Comparison of ENCODE assay signal across 9 mouse cellular contexts in genomic region chr5:37821111-37821601, GRCm38 (mm10). TPM values are rescaled to one million over a fixed set of nuclear protein-coding genes. Genes with fewer than 3 reads are reported as not detected.
DNase-seq lines count a peak whose midpoint lies in the region; ATAC-seq and TF ChIP-seq lines count a peak whose summit lies in the region.
"Had no signal": no experiment of that assay in that cellular context is flagged by ENCODE, and none has a peak within 500 bp of the region (broad histone marks: within the 10 kb centered on the region; RNA-seq: fewer than 3 reads in every experiment).

No protein-coding gene starts in this region.

- peak overlapping the region; percentile 98 for H3K4me2 ChIP-seq in heart, embryonic 11.5 days
- peak overlapping the region; percentile 79 for H3K4me2 ChIP-seq in midbrain, embryonic 12.5 days (replicated peaks)

- H3K27me3 ChIP-seq in heart, embryonic 11.5 days (ENCODE audit: control insufficient read depth, insufficient read depth, low read length) = peaks cover 92% of the 10 kb centered on the region
- H3K27me3 ChIP-seq in midbrain, embryonic 12.5 days = peaks cover 98% of the 10 kb centered on the region

- TF ChIP-seq CTCF in brain, embryonic 14.5 days (IDR thresholded peaks at IDR 0.05; ENCODE audit: borderline replicate concordance, extremely low read depth, insufficient read depth, insufficient read length) = no peak

- no peak for ATAC-seq in heart, embryonic 11.5 days (replicated peaks; ENCODE audit: insufficient number of reproducible peaks, low FRiP score, low TSS enrichment)
- no peak for ATAC-seq in midbrain, embryonic 12.5 days (ENCODE audit: low FRiP score, low read depth)

- H3K4me1 ChIP-seq in heart, embryonic 11.5 days (ENCODE audit: control insufficient read depth, insufficient read depth, low read length) = peaks cover 17% of the 10 kb centered on the region
- peaks cover 41% of the 10 kb centered on the region for H3K4me1 ChIP-seq in midbrain, embryonic 12.5 days

- DNase-seq in heart, postnatal 10 days = no peak
- DNase-seq in brain, embryonic 14.5 days (ENCODE audit: low read depth) = peak; percentile 36
- peak; percentile 34 for DNase-seq in forelimb bud, embryonic 11.5 days (ENCODE audit: low read depth, low spot score)
- DNase-seq in layer of hippocampus, postnatal 25 days (ENCODE audit: extremely low spot score in 1 of 2, low spot score in 1 of 2) = no peak
- no peak for DNase-seq in gastrocnemius, postnatal 4 days (ENCODE audit: low spot score in 2 of 2)
- DNase-seq in urinary bladder, postnatal 4 days (ENCODE audit: low spot score in 2 of 2) = no peak
- DNase-seq: kidney, adult 9 months had no signal

- no peak for TF ChIP-seq POLR2A in brain, embryonic 14.5 days (IDR thresholded peaks at IDR 0.05; ENCODE audit: borderline replicate concordance, extremely low read depth, insufficient read depth, insufficient read length, poor library complexity, severe bottlenecking)

- no peak overlapping the region for H3K27ac ChIP-seq in heart, embryonic 11.5 days (ENCODE audit: low read depth, low read length)
- H3K27ac ChIP-seq in midbrain, embryonic 12.5 days (replicated peaks) = no peak overlapping the region

- H3K9me3 ChIP-seq in heart, embryonic 11.5 days (replicated peaks; ENCODE audit: control insufficient read depth, low read length) = no peaks in the 10 kb centered on the region
- H3K9me3 ChIP-seq in midbrain, embryonic 12.5 days = no peaks in the 10 kb centered on the region

- H3K9ac ChIP-seq in heart, embryonic 11.5 days (ENCODE audit: low read depth, low read length) = no peak overlapping the region
- no peak overlapping the region for H3K9ac ChIP-seq in midbrain, embryonic 12.5 days (replicated peaks)

- no peaks in the 10 kb centered on the region for H3K36me3 ChIP-seq in heart, embryonic 11.5 days (ENCODE audit: control insufficient read depth, insufficient read depth, low read length)
- H3K36me3 ChIP-seq in midbrain, embryonic 12.5 days = no peaks in the 10 kb centered on the region

- intact Hi-C loops in heart, postnatal 10 days (cut with DNase I) = loop anchor here (5.0 kb wide), 1 partner anchor 216 kb away; the partner anchor contains the start of gene Stx18

- 6% methylated on average over 27 of the region's 27 CpGs for WGBS in heart, embryonic 11.5 days (ENCODE audit: insufficient replicate concordance)
- WGBS in midbrain, embryonic 12.5 days = 1% methylated on average over 27 of the region's 27 CpGs

- H3K4me3 ChIP-seq in heart, embryonic 11.5 days (ENCODE audit: low read depth, low read length) = peak overlapping the region; percentile 66
- H3K4me3 ChIP-seq in midbrain, embryonic 12.5 days = peak overlapping the region; percentile 53

RNA-seq across cellular contexts. Expression of gene Msx1, which starts 3.2 kb away (rescaled TPM):
- 18.3 and 18.6 TPM in 2 replicates for polyA plus RNA-seq in heart, embryonic 11.5 days (2014; fragmentation: Nextera tagmentation; extraction: Ambion mirVana)
- 1 to 10 TPM; 5.8 to 6.2 TPM for total RNA-seq in heart, postnatal 10 days (2021)
- 12.4 and 17.0 TPM in 2 replicates for polyA plus RNA-seq in brain, embryonic 14.5 days (2012; rRNA removed)
- polyA plus RNA-seq in midbrain, embryonic 12.5 days (2016; fragmentation: Nextera tagmentation; extraction: Ambion mirVana) = 88.4 and 102 TPM in 2 replicates
- 1 to 10 TPM; 5.3 to 5.9 TPM for total RNA-seq in layer of hippocampus, postnatal 25 days (2021)
- 1 to 10 TPM; 4.0 to 5.1 TPM for total RNA-seq in gastrocnemius, postnatal 4 days (2021)

Comparison
In these comparisons a context has a peak if more than half of its experiments do, and no peak if none do; other contexts are left out.
1. DNase-seq: peak in brain, embryonic 14.5 days (single experiment) and forelimb bud, embryonic 11.5 days (single experiment); none in heart, postnatal 10 days (0 of 2), layer of hippocampus, postnatal 25 days (0 of 2), gastrocnemius, postnatal 4 days (0 of 2) and urinary bladder, postnatal 4 days (0 of 2).